Comparison of ENCODE assay signal across 9 mouse cellular contexts in the genomic region with DNA sequence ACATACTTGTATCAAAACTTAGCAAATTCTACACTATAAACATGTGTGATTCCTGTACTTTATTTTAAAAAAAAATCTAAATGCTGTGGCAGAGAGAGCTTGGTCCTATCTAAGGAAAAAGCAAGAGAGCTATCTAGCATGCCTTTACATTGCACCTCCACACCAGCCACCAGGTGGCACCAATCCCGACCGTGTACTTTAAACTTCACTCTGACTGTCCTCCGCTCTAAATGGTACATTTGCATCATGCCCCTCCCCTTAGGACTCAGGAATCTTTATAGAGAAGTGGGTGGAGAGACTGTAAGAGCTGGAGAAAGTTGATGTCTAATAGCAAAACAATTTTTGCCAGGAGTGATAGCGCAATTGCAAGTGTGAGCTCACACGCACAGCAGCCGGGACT. TPM values are rescaled to one million over a fixed set of nuclear protein-coding genes. Genes with fewer than 3 reads are reported as not detected.
DNase-seq lines count a peak whose midpoint lies in the region; ATAC-seq and TF ChIP-seq lines count a peak whose summit lies in the region.
"Had no signal": no experiment of that assay in that cellular context is flagged by ENCODE, and none has a peak within 500 bp of the region (broad histone marks: within the 10 kb centered on the region; RNA-seq: fewer than 3 reads in every experiment).

No protein-coding gene starts in this region.

- WGBS in heart, embryonic 13.5 days = 38% methylated on average over 6 of the region's 6 CpGs
- WGBS in hindbrain, postnatal 0 days = 35% methylated on average over 6 of the region's 6 CpGs

- H3K4me3 ChIP-seq in heart, embryonic 13.5 days = no peak overlapping the region
- no peak overlapping the region for H3K4me3 ChIP-seq in MEL (ENCODE audit: control insufficient read depth in 1 of 2, insufficient read depth in 1 of 2, low read depth in 2 of 2, low read length in 2 of 2)
- no peak overlapping the region for H3K4me3 ChIP-seq in hindbrain, postnatal 0 days (ENCODE audit: low read length)
- no peak overlapping the region for H3K4me3 ChIP-seq in left cerebral cortex, adult 2 months
- H3K4me3 ChIP-seq: embryonic facial prominence, embryonic 15.5 days had no signal

- TF ChIP-seq CTCF in MEL (IDR thresholded peaks at IDR 0.05 in 2 of 3, conservative IDR thresholded peaks at IDR 0.05 in 1 of 3; ENCODE audit: control insufficient read depth in 1 of 3, insufficient read depth in 1 of 3, low read depth in 2 of 3, low read length in 3 of 3, poor library complexity in 1 of 3, severe bottlenecking in 1 of 3) = peak; percentile 58 to 82 (median 78)
- peak; percentile 84 for TF ChIP-seq CTCF in hindbrain, postnatal 0 days (IDR thresholded peaks at IDR 0.05; ENCODE audit: low read depth)
- TF ChIP-seq CTCF in left cerebral cortex, adult 2 months (IDR thresholded peaks at IDR 0.05) = peak; percentile 67

- H3K27me3 ChIP-seq in heart, embryonic 13.5 days (replicated peaks) = no peaks in the 10 kb centered on the region
- H3K27me3 ChIP-seq in MEL (ENCODE audit: control insufficient read depth in 1 of 2, insufficient read depth in 2 of 2, low read length in 2 of 2) = no peaks in the 10 kb centered on the region
- H3K27me3 ChIP-seq in hindbrain, postnatal 0 days (ENCODE audit: insufficient read depth, low read length) = no peaks in the 10 kb centered on the region
- H3K27me3 ChIP-seq: embryonic facial prominence, embryonic 15.5 days had no signal

- no peak overlapping the region for H3K9ac ChIP-seq in heart, embryonic 13.5 days
- H3K9ac ChIP-seq in MEL (ENCODE audit: control insufficient read depth, low read depth, low read length, poor library complexity, severe bottlenecking) = no peak overlapping the region
- H3K9ac ChIP-seq in hindbrain, postnatal 0 days (replicated peaks; ENCODE audit: low read length) = no peak overlapping the region
- H3K9ac ChIP-seq: embryonic facial prominence, embryonic 15.5 days had no signal

- no peaks in the 10 kb centered on the region for H3K4me1 ChIP-seq in heart, embryonic 13.5 days
- H3K4me1 ChIP-seq in MEL (ENCODE audit: control insufficient read depth in 1 of 2, insufficient read depth in 2 of 2, low read length in 2 of 2) = no peaks in the 10 kb centered on the region
- no peaks in the 10 kb centered on the region for H3K4me1 ChIP-seq in hindbrain, postnatal 0 days (ENCODE audit: insufficient read depth, low read length)

- peak overlapping the region; percentile 33 for H3K4me2 ChIP-seq in heart, embryonic 13.5 days
- 0 out of 2 replicates have a peak overlapping the region, but pooled peaks have one; percentile 2 for H3K4me2 ChIP-seq in hindbrain, postnatal 0 days (ENCODE audit: low read depth, low read length)
- H3K4me2 ChIP-seq: embryonic facial prominence, embryonic 15.5 days had no signal

- H3K27ac ChIP-seq in heart, embryonic 13.5 days (replicated peaks) = no peak overlapping the region
- H3K27ac ChIP-seq in MEL (ENCODE audit: control insufficient read depth, low read depth, low read length) = no peak overlapping the region
- H3K27ac ChIP-seq in hindbrain, postnatal 0 days = no peak overlapping the region
- H3K27ac ChIP-seq in left cerebral cortex, adult 2 months = no peak overlapping the region
- H3K27ac ChIP-seq: embryonic facial prominence, embryonic 15.5 days had no signal

- peak; percentile 50 for TF ChIP-seq RAD21 in MEL (IDR thresholded peaks at IDR 0.05; ENCODE audit: low read depth, low read length)

- intact Hi-C loops in left cerebral cortex, adult 2 months (cut with DNase I) = no loop called here

- no peak for TF ChIP-seq EP300 in MEL (IDR thresholded peaks at IDR 0.05; ENCODE audit: low read depth in 1 of 2, low read length in 2 of 2)

- no peak for DNase-seq in heart, adult 9 months (ENCODE audit: low spot score in 2 of 2)
- peak; percentile 55 for DNase-seq in MEL (ENCODE audit: low read depth, low spot score)
- peak; percentile 23 to 28 for DNase-seq in cerebellum, postnatal 4 days (ENCODE audit: low spot score in 2 of 2)
- peak; percentile 79 for DNase-seq in hindbrain, postnatal 0 days (ENCODE audit: low spot score)
- peak; percentile 19 to 49 for DNase-seq in left cerebral cortex, adult 2 months (ENCODE audit: extremely low spot score in 1 of 2, low spot score in 2 of 2)
- DNase-seq in yolk sac, embryonic 10.5 days (ENCODE audit: low spot score) = peak; percentile 34

- H3K79me2 ChIP-seq in MEL (ENCODE audit: control insufficient read depth, insufficient read depth, low read length, poor library complexity) = no peaks in the 10 kb centered on the region

- no peak for ATAC-seq in heart, embryonic 13.5 days (ENCODE audit: extremely low read depth, insufficient number of reproducible peaks, low FRiP score, low TSS enrichment)
- no peak for ATAC-seq in hindbrain, postnatal 0 days
- peak; percentile 95 for ATAC-seq in monocyte, adult 5-6 weeks (replicated peaks; ENCODE audit: insufficient number of reproducible peaks, low FRiP score, low TSS enrichment, poor library complexity, severe bottlenecking)

- no peak for TF ChIP-seq POLR2A in MEL (IDR thresholded peaks at IDR 0.05; ENCODE audit: control insufficient read depth in 1 of 2, insufficient read depth in 1 of 2, low read depth in 1 of 2, low read length in 2 of 2, poor library complexity in 1 of 2)

- H3K36me3 ChIP-seq in heart, embryonic 13.5 days = no peaks in the 10 kb centered on the region
- no peaks in the 10 kb centered on the region for H3K36me3 ChIP-seq in MEL (ENCODE audit: control insufficient read depth in 1 of 2, insufficient read depth in 2 of 2, low read length in 2 of 2)
- no peaks in the 10 kb centered on the region for H3K36me3 ChIP-seq in hindbrain, postnatal 0 days (ENCODE audit: insufficient read depth, low read length)
- H3K36me3 ChIP-seq: embryonic facial prominence, embryonic 15.5 days had no signal

- H3K9me3 ChIP-seq in heart, embryonic 13.5 days = no peaks in the 10 kb centered on the region
- H3K9me3 ChIP-seq in MEL (replicated peaks; ENCODE audit: insufficient read depth, low read length) = no peaks in the 10 kb centered on the region
- no peaks in the 10 kb centered on the region for H3K9me3 ChIP-seq in hindbrain, postnatal 0 days (ENCODE audit: low read length)
- H3K9me3 ChIP-seq: embryonic facial prominence, embryonic 15.5 days had no signal

TF ChIP-seq in MEL, 35 proteins besides CTCF, POLR2A, EP300 and RAD21:
- peak; percentile 33 for TF ChIP-seq ZC3H11A (IDR thresholded peaks at IDR 0.05; ENCODE audit: low read depth, low read length)
- no peak for TF ChIP-seq MAFK (IDR thresholded peaks at IDR 0.05; ENCODE audit: borderline replicate concordance, low read depth, low read length)
- TF ChIP-seq SMC3 (IDR thresholded peaks at IDR 0.05; ENCODE audit: low read depth, low read length) = peak; percentile 92

RNA-seq across cellular contexts. Expression of a gene that starts 11.4 kb away (rescaled TPM):
- 239 and 258 TPM in 2 replicates for polyA plus RNA-seq in heart, embryonic 13.5 days (2015; fragmentation: Nextera tagmentation; extraction: Ambion mirVana)
- 202 and 355 TPM in 2 replicates for total RNA-seq in MEL (2012; rRNA removed)
- polyA plus RNA-seq in MEL (2012; ENCODE audit: insufficient read depth in 1 of 2, insufficient read length in 2 of 2, low read depth in 1 of 2, low replicate concordance in 2 of 2, missing spikeins in 1 of 2) = 1,000 to 10,000 TPM in 1 of 2 experiments, 100 to 1,000 TPM in 1; 196 to 2,425 TPM
- total RNA-seq in hindbrain, postnatal 0 days (2014; rRNA removed) = 91.4 and 212 TPM in 2 replicates
- polyA plus RNA-seq in hindbrain, postnatal 0 days (2015; fragmentation: Nextera tagmentation; extraction: Ambion mirVana) = 91.6 and 99.3 TPM in 2 replicates
- 100 to 1,000 TPM; 337 to 355 TPM for total RNA-seq in left cerebral cortex, adult 2 months (2021)
- 124 to 152 TPM (median 139 TPM) in 3 replicates for total RNA-seq in monocyte, adult 5-6 weeks (2017)

Comparison
In these comparisons a context has a peak if more than half of its experiments do, and no peak if none do; other contexts are left out.
1. DNase-seq: peak in MEL (single experiment), cerebellum, postnatal 4 days (2 of 2), hindbrain, postnatal 0 days (single experiment), left cerebral cortex, adult 2 months (2 of 2) and yolk sac, embryonic 10.5 days (single experiment); none in heart, adult 9 months (0 of 2).
2. Peak in every context shown above with its lines, with median percentiles within 50 percentile points of each other: CTCF ChIP-seq.